In genomic region chr4:108539701-108540100, GRCm38 (mm10) we compare ENCODE assay signal across 24 mouse cellular contexts. TPM values are rescaled to one million over a fixed set of nuclear protein-coding genes. Genes with fewer than 3 reads are reported as not detected.
"Had no signal": no experiment of that assay in that cellular context is flagged by ENCODE, and none has a peak within 500 bp of the region (broad histone marks: within the 10 kb centered on the region; RNA-seq: fewer than 3 reads in every experiment).

No protein-coding gene starts in this region.

- DNase-seq: kidney, adult 8-10 months; kidney, postnatal 10 days; kidney, postnatal 4 days; left cerebral cortex, postnatal 4 days; liver, postnatal 0 days; lung, embryonic 14.5 days; retina, postnatal 1 day; right cerebral cortex, postnatal 25 days; thymus, adult 2 months; thymus, postnatal 14 days; thymus, postnatal 4 days had no signal

- ATAC-seq: liver, postnatal 0 days; lung, postnatal 0 days; midbrain, embryonic 15.5 days had no signal

- H3K4me3 ChIP-seq: kidney, embryonic 15.5 days; limb, embryonic 12.5 days; limb, embryonic 15.5 days; midbrain, embryonic 12.5 days; midbrain, embryonic 15.5 days; myocyte; neural tube, embryonic 13.5 days had no signal

- H3K27ac ChIP-seq: kidney, embryonic 15.5 days; limb, embryonic 12.5 days; limb, embryonic 15.5 days; liver, embryonic 14.5 days; macrophage; midbrain, embryonic 12.5 days; midbrain, embryonic 15.5 days; neural tube, embryonic 13.5 days; stomach, postnatal 0 days had no signal

- H3K4me2 ChIP-seq: kidney, embryonic 15.5 days; limb, embryonic 12.5 days; limb, embryonic 15.5 days; liver, embryonic 11.5 days; lung, embryonic 14.5 days; midbrain, embryonic 12.5 days; midbrain, embryonic 15.5 days; neural tube, embryonic 13.5 days had no signal

- H3K9me3 ChIP-seq: kidney, embryonic 15.5 days; limb, embryonic 12.5 days; limb, embryonic 15.5 days; midbrain, embryonic 12.5 days; midbrain, embryonic 15.5 days; neural tube, embryonic 13.5 days had no signal

- H3K4me1 ChIP-seq: kidney, embryonic 15.5 days; limb, embryonic 12.5 days; limb, embryonic 15.5 days; midbrain, embryonic 12.5 days; midbrain, embryonic 15.5 days; neural tube, embryonic 13.5 days had no signal

- H3K27me3 ChIP-seq: kidney, embryonic 15.5 days; limb, embryonic 12.5 days; limb, embryonic 15.5 days; midbrain, embryonic 12.5 days; midbrain, embryonic 15.5 days; neural tube, embryonic 13.5 days had no signal

- H3K9ac ChIP-seq: kidney, embryonic 15.5 days; limb, embryonic 12.5 days; limb, embryonic 15.5 days; liver, embryonic 14.5 days; liver, postnatal 0 days; lung, embryonic 14.5 days; midbrain, embryonic 12.5 days; midbrain, embryonic 15.5 days; neural tube, embryonic 13.5 days had no signal

RNA-seq across cellular contexts. Expression of gene Orc1, which starts 39.5 kb away (rescaled TPM):
- total RNA-seq: neutrophil, adult 5-6 weeks had no signal
